Mouse (Mus musculus) liver, embryonic 12.5 days (tissue): ENCODE data around the gene Ino80e. TPM values are rescaled to one million over a fixed set of nuclear protein-coding genes. Genes with fewer than 3 reads are reported as not detected.

Source experiments
- ATAC-seq: fragments of 200-750 bp; cut with Nextera tagmentation; 2 replicates; pipeline ENCODE4 v1.8.0; 2017; ENCODE audit warnings: moderate number of reproducible peaks, mild to moderate bottlenecking, moderate library complexity
- H3K27ac ChIP-seq: fragments of 300-500 bp; sonication (generic); 2 replicates; pipeline ENCODE4 v1.5.1; 2016; ENCODE audit warnings: mild to moderate bottlenecking
- H3K27me3 ChIP-seq: fragments of 300-500 bp; sonication (generic); replicated peaks from 2 replicates; pipeline ENCODE4 v1.6.1; 2016; ENCODE audit warnings: mild to moderate bottlenecking, moderate library complexity
- H3K36me3 ChIP-seq: fragments of 300-500 bp; sonication (generic); 2 replicates; pipeline ENCODE4 v1.6.1; 2016; ENCODE audit warnings: mild to moderate bottlenecking, moderate library complexity
- H3K4me1 ChIP-seq: fragments of 300-500 bp; sonication (generic); 2 replicates; pipeline ENCODE4 v1.6.1; 2016
- H3K4me2 ChIP-seq: fragments of 300-500 bp; sonication (generic); 2 replicates; pipeline ENCODE4 v1.6.1; 2016; ENCODE audit warnings: mild to moderate bottlenecking, moderate library complexity
- H3K4me3 ChIP-seq: fragments of 300-500 bp; sonication (generic); 2 replicates; pipeline ENCODE4 v1.5.1; 2016; ENCODE audit warnings: mild to moderate bottlenecking, moderate library complexity
- H3K9ac ChIP-seq: fragments of 300-500 bp; sonication (generic); 2 replicates; pipeline ENCODE4 v1.6.1; 2016; ENCODE audit warnings: mild to moderate bottlenecking, moderate library complexity
- H3K9me3 ChIP-seq: fragments of 300-500 bp; sonication (generic); replicated peaks from 2 replicates; pipeline ENCODE4 v1.6.1; 2016; ENCODE audit warnings: mild to moderate bottlenecking, moderate library complexity
- WGBS: fragments of 180-500 bp; shearing (Covaris S2); methylation state at CpG from one replicate; pipeline ENCODE4 v1.1.7; 2016; ENCODE audit not compliant: insufficient replicate concordance; 5-methylcytosine and 5-hydroxymethylcytosine counted together
- polyA plus RNA-seq: library from polyadenylated mRNA; unstranded; fragments of >200 nt; fragmentation: Nextera tagmentation; extraction: Ambion mirVana; gene quantifications from 2 replicates; pipeline ENCODE4 v1.2.1, GENCODE M21; 2016

Ino80e gene
- polyA plus RNA-seq, 1 experiment from 2014 or later: 70.5 TPM

- no peaks in the 10 kb centered on the region for H3K9me3 ChIP-seq
- H3K27ac ChIP-seq: no peak overlapping the region
- 58% methylated on average over 12 of the region's 12 CpGs for WGBS
- H3K27me3 ChIP-seq: peaks cover 57% of the 10 kb centered on the region
- peaks cover 47% of the 10 kb centered on the region for H3K36me3 ChIP-seq
- no peak for ATAC-seq
- H3K4me3 ChIP-seq: no peak overlapping the region
- H3K9ac ChIP-seq: no peak overlapping the region
- H3K4me2 ChIP-seq: no peak overlapping the region
- H3K4me1 ChIP-seq: peaks cover 14% of the 10 kb centered on the region; the same call in 1 of the 2 replicates
Observed at GRCm38 (mm10) chr7:126851192-126851591, 11.0 kb downstream of the Ino80e start.

- WGBS: 65% methylated on average over 6 of the region's 6 CpGs
- no peak for ATAC-seq
- no peaks in the 10 kb centered on the region for H3K9me3 ChIP-seq
- H3K27ac ChIP-seq: no peak overlapping the region
- no peak overlapping the region for H3K4me2 ChIP-seq
- H3K27me3 ChIP-seq: peaks cover 66% of the 10 kb centered on the region
- H3K4me1 ChIP-seq: peaks cover 14% of the 10 kb centered on the region; the same call in 1 of the 2 replicates
- H3K9ac ChIP-seq: no peak overlapping the region
- peaks cover 37% of the 10 kb centered on the region for H3K36me3 ChIP-seq
- no peak overlapping the region for H3K4me3 ChIP-seq
Observed at GRCm38 (mm10) chr7:126850161-126850560, 12.0 kb downstream of the Ino80e start.

DNA sequence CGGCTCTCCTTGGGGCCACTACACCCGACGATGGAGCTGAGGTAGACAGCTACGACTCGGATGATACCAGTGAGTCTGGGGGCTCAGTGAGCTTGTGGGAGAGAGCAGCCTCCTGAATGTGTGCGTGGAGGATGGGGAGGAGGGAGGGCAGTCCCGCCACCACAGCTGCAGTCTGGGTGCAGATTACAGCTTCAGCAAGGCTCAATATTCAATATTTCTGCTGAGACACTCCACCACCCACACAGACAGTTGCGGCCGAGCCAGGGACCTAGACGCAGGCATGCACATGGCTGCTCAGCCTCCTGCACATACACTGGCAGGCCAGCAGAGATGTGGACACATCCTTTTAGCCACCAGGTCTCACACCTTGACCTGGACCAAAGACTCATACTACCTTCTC, 13.4 kb downstream of the Ino80e start:
- Histone ChIP-seq H3K9me3 (no peaks in the 10 kb centered on the region), H3K27ac (no peak overlapping the region), H3K9ac (no peak overlapping the region), H3K4me1 (peaks cover 14% of the 10 kb centered on the region; the same call in 1 of the 2 replicates), H3K4me2 (no peak overlapping the region), H3K36me3 (peaks cover 23% of the 10 kb centered on the region), H3K4me3 (no peak overlapping the region), H3K27me3 (peaks cover 78% of the 10 kb centered on the region)
- 23% methylated on average over 10 of the region's 10 CpGs for WGBS
- no peak for ATAC-seq

GRCm38 (mm10) chr7:126847421-126848398, 14.5 kb downstream of the Ino80e start:
- peaks cover 78% of the 10 kb centered on the region for H3K27me3 ChIP-seq
- H3K36me3 ChIP-seq: peaks cover 12% of the 10 kb centered on the region
- H3K9ac ChIP-seq: peak overlapping the region; percentile 38
- H3K4me3 ChIP-seq: peak overlapping the region; percentile 49
- H3K4me1 ChIP-seq: peaks cover 14% of the 10 kb centered on the region; the same call in 1 of the 2 replicates
- no peak overlapping the region for H3K27ac ChIP-seq
- 0 out of 2 replicates have a peak, but pooled peaks have one; percentile 13 for ATAC-seq
- H3K9me3 ChIP-seq: no peaks in the 10 kb centered on the region
- WGBS: 1% methylated on average over 71 of the region's 74 CpGs
- H3K4me2 ChIP-seq: peak overlapping the region; percentile 75

GRCm38 (mm10) chr7:126847116-126847420, 15.1 kb downstream of the Ino80e start, which contains the start of gene Doc2a:
TSS of gene Doc2a (plus strand) at chr7:126847416.
- WGBS: 32% methylated on average over 4 of the region's 4 CpGs
- H3K27me3 ChIP-seq: peaks cover 79% of the 10 kb centered on the region
- peaks cover 14% of the 10 kb centered on the region; the same call in 1 of the 2 replicates for H3K4me1 ChIP-seq
- no peak within 1 kb of the TSS for H3K27ac ChIP-seq
- no peaks in the 10 kb centered on the region for H3K9me3 ChIP-seq
- H3K4me3 ChIP-seq: peak within 1 kb of the TSS; percentile 49
- peak within 1 kb of the TSS; percentile 75 for H3K4me2 ChIP-seq
- no peak for ATAC-seq
- H3K9ac ChIP-seq: peak within 1 kb of the TSS; percentile 38
- H3K36me3 ChIP-seq: peaks cover 6% of the 10 kb centered on the region

GRCm38 (mm10) chr7:126845516-126845915, 16.7 kb downstream of the Ino80e start:
- ATAC-seq: no peak
- Histone ChIP-seq H3K9me3 (no peaks in the 10 kb centered on the region), H3K4me2 (no peak overlapping the region), H3K27me3 (peaks cover 72% of the 10 kb centered on the region), H3K27ac (no peak overlapping the region), H3K4me1 (peaks cover 14% of the 10 kb centered on the region; the same call in 1 of the 2 replicates), H3K9ac (no peak overlapping the region), H3K4me3 (no peak overlapping the region), H3K36me3 (no peaks in the 10 kb centered on the region)
- WGBS: 81% methylated on average over 2 of the region's 2 CpGs

- peaks cover 50% of the 10 kb centered on the region for H3K27me3 ChIP-seq
- H3K4me3 ChIP-seq: no peak overlapping the region
- no peak for ATAC-seq
- WGBS: 57% methylated on average over 9 of the region's 9 CpGs
- no peak overlapping the region for H3K4me2 ChIP-seq
- H3K27ac ChIP-seq: no peak overlapping the region
- H3K36me3 ChIP-seq: no peaks in the 10 kb centered on the region
- peaks cover 11% of the 10 kb centered on the region; the same call in 1 of the 2 replicates for H3K4me1 ChIP-seq
- no peak overlapping the region for H3K9ac ChIP-seq
- H3K9me3 ChIP-seq: no peaks in the 10 kb centered on the region
Observed at GRCm38 (mm10) chr7:126843276-126843675, 18.9 kb downstream of the Ino80e start.

GRCm38 (mm10) chr7:126833294-126833693, 28.9 kb downstream of the Ino80e start:
- Histone ChIP-seq H3K4me3 (no peak overlapping the region), H3K4me1 (peaks cover 6% of the 10 kb centered on the region), H3K9ac (no peak overlapping the region), H3K9me3 (no peaks in the 10 kb centered on the region), H3K4me2 (no peak overlapping the region), H3K27me3 (peaks cover 35% of the 10 kb centered on the region), H3K27ac (no peak overlapping the region), H3K36me3 (no peaks in the 10 kb centered on the region)
- ATAC-seq: no peak
- 71% methylated on average over 1 of the region's 1 CpGs for WGBS

- Histone ChIP-seq H3K4me2 (peak overlapping the region; percentile 65), H3K27ac (no peak overlapping the region), H3K27me3 (peaks cover 43% of the 10 kb centered on the region), H3K9me3 (no peaks in the 10 kb centered on the region), H3K9ac (0 out of 2 replicates have a peak overlapping the region, but pooled peaks have one; percentile 17), H3K36me3 (no peaks in the 10 kb centered on the region), H3K4me1 (peaks cover 6% of the 10 kb centered on the region), H3K4me3 (peak overlapping the region; percentile 41)
- ATAC-seq: peak; percentile 76
- 1% methylated on average over 21 of the region's 21 CpGs for WGBS
Observed at GRCm38 (mm10) chr7:126832036-126832598, 30.1 kb downstream of the Ino80e start.

DNA sequence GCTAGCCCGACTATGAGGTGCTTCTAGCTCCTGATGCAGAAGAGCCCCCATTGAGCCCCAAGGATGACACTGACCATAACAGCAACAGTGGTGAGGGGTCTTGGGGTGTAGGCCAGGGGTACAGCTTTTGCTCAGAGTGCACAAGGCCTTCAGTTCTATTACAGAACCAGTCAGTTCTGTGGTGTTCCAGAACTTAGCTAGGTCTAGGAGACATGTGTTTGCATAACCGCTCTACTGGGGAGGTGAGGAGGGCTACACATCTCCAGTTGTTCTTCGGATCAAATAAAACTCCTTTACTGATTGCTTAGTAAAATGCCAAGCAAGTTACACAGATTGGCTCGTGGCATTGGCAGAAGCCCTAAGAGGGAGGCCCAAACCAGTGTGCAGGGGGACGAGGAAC, 30.6 kb downstream of the Ino80e start, which contains the start of gene 4930451I11Rik:
4930451I11Rik (minus strand) TSS at position 101 of the 400 bp plus-strand sequence.
- Histone ChIP-seq H3K9ac (0 out of 2 replicates have a peak within 1 kb of the TSS, but pooled peaks have one; percentile 17), H3K27ac (no peak within 1 kb of the TSS), H3K9me3 (no peaks in the 10 kb centered on the region), H3K4me1 (peaks cover 6% of the 10 kb centered on the region), H3K4me2 (peak within 1 kb of the TSS; percentile 65), H3K4me3 (peak within 1 kb of the TSS; percentile 41), H3K27me3 (peaks cover 47% of the 10 kb centered on the region), H3K36me3 (no peaks in the 10 kb centered on the region)
- WGBS: 47% methylated on average over 5 of the region's 5 CpGs
- ATAC-seq: no peak

DNA sequence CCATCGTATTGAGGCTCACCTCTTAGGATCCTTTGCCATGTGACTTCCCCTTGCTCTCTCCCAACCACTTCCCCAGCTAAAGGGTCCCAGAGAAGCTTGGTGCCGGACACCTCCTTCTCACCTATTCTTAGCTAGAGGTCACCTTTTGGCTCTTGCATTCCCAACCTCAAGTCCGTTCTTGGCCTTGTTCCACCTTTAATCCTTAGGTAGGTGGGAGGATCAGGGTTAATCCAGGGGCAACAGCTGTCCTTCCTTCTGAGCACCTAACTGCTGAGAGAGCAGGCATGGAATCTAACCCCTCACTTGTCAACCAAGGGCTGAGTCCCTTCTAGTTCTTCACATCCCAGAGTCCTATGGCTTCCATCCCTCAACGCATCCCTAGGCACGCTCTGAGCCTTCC, 36.2 kb downstream of the Ino80e start:
- H3K27ac ChIP-seq: no peak overlapping the region
- WGBS: 44% methylated on average over 5 of the region's 5 CpGs
- peaks cover 85% of the 10 kb centered on the region for H3K27me3 ChIP-seq
- no peak overlapping the region for H3K4me3 ChIP-seq
- no peaks in the 10 kb centered on the region for H3K9me3 ChIP-seq
- no peak overlapping the region for H3K4me2 ChIP-seq
- H3K36me3 ChIP-seq: no peaks in the 10 kb centered on the region
- H3K9ac ChIP-seq: no peak overlapping the region
- peaks cover 7% of the 10 kb centered on the region; the same call in 1 of the 2 replicates for H3K4me1 ChIP-seq
- no peak for ATAC-seq

DNA sequence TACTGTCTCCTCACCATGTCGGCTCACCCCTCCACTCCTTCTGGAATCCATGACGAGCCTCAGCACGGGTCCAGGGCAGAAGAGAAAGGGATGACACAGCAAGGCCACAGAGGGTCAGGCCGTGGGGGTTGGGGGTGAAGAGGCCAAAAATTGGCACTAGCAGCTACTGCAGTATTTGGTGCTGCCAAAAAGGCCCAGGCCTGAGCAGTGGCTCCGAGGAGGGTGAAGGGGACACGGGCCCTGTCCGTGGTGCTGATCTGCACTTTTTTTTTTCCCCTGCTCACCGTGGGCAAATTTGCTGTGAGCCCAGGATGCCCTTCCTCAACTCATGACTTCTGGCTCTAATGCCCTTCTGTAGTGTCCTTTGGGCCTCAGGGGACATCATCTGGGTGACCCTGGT, 36.8 kb downstream of the Ino80e start:
- Histone ChIP-seq H3K9ac (no peak overlapping the region), H3K4me2 (no peak overlapping the region), H3K4me1 (peaks cover 7% of the 10 kb centered on the region; the same call in 1 of the 2 replicates), H3K9me3 (no peaks in the 10 kb centered on the region), H3K27ac (no peak overlapping the region), H3K36me3 (no peaks in the 10 kb centered on the region), H3K27me3 (peaks cover 83% of the 10 kb centered on the region), H3K4me3 (no peak overlapping the region)
- ATAC-seq: no peak
- WGBS: 20% methylated on average over 8 of the region's 8 CpGs
